Mouse (Mus musculus): Measurements from ENCODE around the gene Fndc3b. TPM values are rescaled to one million over a fixed set of nuclear protein-coding genes. Genes with fewer than 3 reads are reported as not detected.

Fndc3b gene
- polyA plus RNA-seq, 1 experiment from 2014 or later: 11.8 TPM

- WGBS: 55% methylated on average over 6 of the region's 6 CpGs
These were observed 1.3 kb upstream of the Fndc3b start for GRCm38 (mm10) chr3:27712421-27712820.

GRCm38 (mm10) chr3:27709906-27710647 lies 1.0 kb downstream of the Fndc3b start:
- TF ChIP-seq CTCF (IDR thresholded peaks at IDR 0.05; ENCODE audit: low read depth) (peak; percentile 25), EP300 (optimal IDR thresholded peaks at IDR 0.05) (no peak)
- Histone ChIP-seq H3K9me3 (ENCODE audit: control insufficient read depth, low read length) (no peaks in the 10 kb centered on the region), H3K4me1 (replicated peaks; ENCODE audit: control insufficient read depth, insufficient read depth) (0 out of 2 replicates have a peak, but pooled peaks cover 5% of the 10 kb centered on the region), H3K9ac (ENCODE audit: low read length) (peak overlapping the region; percentile 94), H3K36me3 (ENCODE audit: control insufficient read depth, insufficient read depth, low read length) (no peaks in the 10 kb centered on the region), H3K27me3 (ENCODE audit: control insufficient read depth, insufficient read depth, low read length) (no peaks in the 10 kb centered on the region), H3K4me3 (ENCODE audit: low read depth, low read length) (peak overlapping the region; percentile 94), H3K4me2 (replicated peaks; ENCODE audit: low read depth) (peak overlapping the region; percentile 74), H3K27ac (replicated peaks) (peak overlapping the region; percentile 99)
- WGBS: under 1% methylated on average over 67 of the region's 86 CpGs
- ATAC-seq (ENCODE audit: low FRiP score, low TSS enrichment): peak; percentile 85
- DNase-seq (ENCODE audit: low spot score): peak; percentile 86

More at GRCm38 (mm10) chr3:27712421-27712820, 1.3 kb upstream of the Fndc3b start:
- Histone ChIP-seq H3K4me2 (replicated peaks; ENCODE audit: low read depth) (no peak overlapping the region), H3K4me1 (replicated peaks; ENCODE audit: control insufficient read depth, insufficient read depth) (0 out of 2 replicates have a peak, but pooled peaks cover 2% of the 10 kb centered on the region), H3K4me3 (ENCODE audit: low read depth, low read length) (no peak overlapping the region), H3K36me3 (ENCODE audit: control insufficient read depth, insufficient read depth, low read length) (no peaks in the 10 kb centered on the region), H3K9ac (ENCODE audit: low read length) (no peak overlapping the region), H3K27ac (replicated peaks) (no peak overlapping the region), H3K9me3 (ENCODE audit: control insufficient read depth, low read length) (no peaks in the 10 kb centered on the region), H3K27me3 (ENCODE audit: control insufficient read depth, insufficient read depth, low read length) (no peaks in the 10 kb centered on the region)
- TF ChIP-seq CTCF (IDR thresholded peaks at IDR 0.05; ENCODE audit: low read depth): no peak
- TF ChIP-seq EP300 (optimal IDR thresholded peaks at IDR 0.05): no peak
- ATAC-seq (ENCODE audit: low FRiP score, low TSS enrichment): no peak
- DNase-seq (ENCODE audit: low spot score): no peak

GRCm38 (mm10) chr3:27709096-27709905 lies 1.8 kb downstream of the Fndc3b start:
- TF ChIP-seq CTCF (IDR thresholded peaks at IDR 0.05; ENCODE audit: low read depth) (no peak), EP300 (optimal IDR thresholded peaks at IDR 0.05) (no peak)
- Histone ChIP-seq H3K36me3 (ENCODE audit: control insufficient read depth, insufficient read depth, low read length) (no peaks in the 10 kb centered on the region), H3K4me2 (replicated peaks; ENCODE audit: low read depth) (peak overlapping the region; percentile 74), H3K4me3 (ENCODE audit: low read depth, low read length) (peak overlapping the region; percentile 94), H3K27ac (replicated peaks) (peak overlapping the region; percentile 99), H3K27me3 (ENCODE audit: control insufficient read depth, insufficient read depth, low read length) (no peaks in the 10 kb centered on the region), H3K4me1 (replicated peaks; ENCODE audit: control insufficient read depth, insufficient read depth) (peaks cover 7% of the 10 kb centered on the region; the same call in 1 of the 2 replicates), H3K9ac (ENCODE audit: low read length) (peak overlapping the region; percentile 94), H3K9me3 (ENCODE audit: control insufficient read depth, low read length) (no peaks in the 10 kb centered on the region)
- DNase-seq (ENCODE audit: low spot score) (peak; percentile 44), ATAC-seq (ENCODE audit: low FRiP score, low TSS enrichment) (no peak; the same call in 1 of the 2 replicates)
- 6% methylated on average over 22 of the region's 22 CpGs for WGBS

- no peak for ATAC-seq (ENCODE audit: low FRiP score, low TSS enrichment)
- DNase-seq (ENCODE audit: low spot score): no peak
- Histone ChIP-seq H3K4me3 (ENCODE audit: low read depth, low read length) (peak overlapping the region; percentile 94), H3K9ac (ENCODE audit: low read length) (peak overlapping the region; percentile 94), H3K36me3 (ENCODE audit: control insufficient read depth, insufficient read depth, low read length) (no peaks in the 10 kb centered on the region), H3K27ac (replicated peaks) (peak overlapping the region; percentile 99), H3K4me1 (replicated peaks; ENCODE audit: control insufficient read depth, insufficient read depth) (peaks cover 7% of the 10 kb centered on the region; the same call in 1 of the 2 replicates), H3K4me2 (replicated peaks; ENCODE audit: low read depth) (peak overlapping the region; percentile 74), H3K27me3 (ENCODE audit: control insufficient read depth, insufficient read depth, low read length) (no peaks in the 10 kb centered on the region), H3K9me3 (ENCODE audit: control insufficient read depth, low read length) (no peaks in the 10 kb centered on the region)
- WGBS: 21% methylated on average over 5 of the region's 5 CpGs
- TF ChIP-seq EP300 (optimal IDR thresholded peaks at IDR 0.05) (no peak), CTCF (IDR thresholded peaks at IDR 0.05; ENCODE audit: low read depth) (peak; percentile 25; the same call in 1 of the 2 replicates)
These were observed 2.5 kb downstream of the Fndc3b start for GRCm38 (mm10) chr3:27708581-27708980.

GRCm38 (mm10) chr3:27705761-27706160 lies 5.3 kb downstream of the Fndc3b start:
- Histone ChIP-seq H3K36me3 (ENCODE audit: control insufficient read depth, insufficient read depth, low read length) (no peaks in the 10 kb centered on the region), H3K9me3 (ENCODE audit: control insufficient read depth, low read length) (no peaks in the 10 kb centered on the region), H3K4me2 (replicated peaks; ENCODE audit: low read depth) (peak overlapping the region; percentile 21; the same call in 1 of the 2 replicates), H3K9ac (ENCODE audit: low read length) (no peak overlapping the region), H3K27ac (replicated peaks) (no peak overlapping the region; the same call in 1 of the 2 replicates), H3K4me3 (ENCODE audit: low read depth, low read length) (no peak overlapping the region), H3K27me3 (ENCODE audit: control insufficient read depth, insufficient read depth, low read length) (no peaks in the 10 kb centered on the region), H3K4me1 (replicated peaks; ENCODE audit: control insufficient read depth, insufficient read depth) (peaks cover 7% of the 10 kb centered on the region; the same call in 1 of the 2 replicates)
- ATAC-seq (ENCODE audit: low FRiP score, low TSS enrichment) (no peak), DNase-seq (ENCODE audit: low spot score) (no peak)
- WGBS: 19% methylated on average over 6 of the region's 6 CpGs
- no peak for TF ChIP-seq EP300 (optimal IDR thresholded peaks at IDR 0.05)
- TF ChIP-seq CTCF (IDR thresholded peaks at IDR 0.05; ENCODE audit: low read depth): no peak
